Mouse (Mus musculus): ENCODE results near the gene Eftud2. TPM values are rescaled to one million over a fixed set of nuclear protein-coding genes. Genes with fewer than 3 reads are reported as not detected.

The Eftud2 gene
- polyA plus RNA-seq, 1 experiment from 2014 or later: 255 TPM

GRCm38 (mm10) chr11:102888135-102888534 lies 7.3 kb upstream of the Eftud2 start:
- WGBS: 67% methylated on average over 3 of the region's 3 CpGs
- Histone ChIP-seq H3K27me3 (ENCODE audit: control insufficient read depth, insufficient read depth, low read length) (peaks cover 9% of the 10 kb centered on the region), H3K9ac (ENCODE audit: low read length) (no peak overlapping the region), H3K4me1 (ENCODE audit: control insufficient read depth, insufficient read depth, low read length) (no peaks in the 10 kb centered on the region), H3K4me3 (ENCODE audit: low read depth, low read length) (no peak overlapping the region), H3K4me2 (ENCODE audit: low read depth) (no peak overlapping the region), H3K36me3 (ENCODE audit: control insufficient read depth, insufficient read depth, low read length) (no peaks in the 10 kb centered on the region), H3K27ac (ENCODE audit: low read depth, low read length) (no peak overlapping the region), H3K9me3 (ENCODE audit: control insufficient read depth, low read length) (no peaks in the 10 kb centered on the region)
- ATAC-seq (ENCODE audit: insufficient read depth, low FRiP score, low TSS enrichment): no peak
- DNase-seq (ENCODE audit: low spot score): no peak

GRCm38 (mm10) chr11:102887433-102887832 lies 6.6 kb upstream of the Eftud2 start:
- 85% methylated on average over 5 of the region's 5 CpGs for WGBS
- Histone ChIP-seq H3K27me3 (ENCODE audit: control insufficient read depth, insufficient read depth, low read length) (peaks cover 6% of the 10 kb centered on the region), H3K36me3 (ENCODE audit: control insufficient read depth, insufficient read depth, low read length) (no peaks in the 10 kb centered on the region), H3K4me2 (ENCODE audit: low read depth) (no peak overlapping the region), H3K4me3 (ENCODE audit: low read depth, low read length) (no peak overlapping the region), H3K9me3 (ENCODE audit: control insufficient read depth, low read length) (no peaks in the 10 kb centered on the region), H3K27ac (ENCODE audit: low read depth, low read length) (no peak overlapping the region), H3K9ac (ENCODE audit: low read length) (no peak overlapping the region), H3K4me1 (ENCODE audit: control insufficient read depth, insufficient read depth, low read length) (no peaks in the 10 kb centered on the region)
- DNase-seq (ENCODE audit: low spot score) (no peak), ATAC-seq (ENCODE audit: insufficient read depth, low FRiP score, low TSS enrichment) (no peak)

DNA sequence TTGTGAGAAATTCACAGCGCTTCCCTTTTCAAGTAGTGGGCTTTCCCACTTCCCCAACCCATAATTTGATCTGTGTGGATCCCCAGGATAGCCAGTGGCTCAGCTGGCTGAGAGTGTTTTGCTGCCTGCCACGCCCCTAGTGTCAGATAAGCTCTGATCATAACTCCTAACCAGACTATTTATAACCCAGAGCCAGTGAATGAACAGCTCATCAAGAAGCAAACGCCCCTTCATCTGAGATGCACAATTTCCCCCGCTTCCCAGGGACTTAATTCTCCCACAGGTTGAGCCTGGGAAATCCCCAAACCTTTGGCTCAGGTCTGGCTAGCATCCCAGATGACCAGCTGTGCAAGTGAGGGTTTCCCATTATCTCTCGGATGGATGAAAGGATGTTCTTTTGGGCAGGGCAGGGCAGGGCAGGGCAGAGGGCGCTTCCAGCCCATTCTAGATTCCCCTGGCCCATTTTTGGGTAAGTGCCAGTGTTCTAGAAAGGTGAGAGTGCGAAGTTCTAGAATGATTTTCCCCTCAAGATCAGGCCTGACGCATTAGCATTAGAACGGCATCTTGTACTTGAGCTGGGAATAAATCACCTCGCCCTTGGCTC lies 3.9 kb upstream of the Eftud2 start, which contains the start of gene Fam187a:
Fam187a (plus strand) TSS at position 554 of the 604 bp plus-strand sequence.
- H3K4me2 ChIP-seq (ENCODE audit: low read depth): no peak within 1 kb of the TSS
- no peak within 1 kb of the TSS for H3K4me3 ChIP-seq (ENCODE audit: low read depth, low read length)
- H3K4me1 ChIP-seq (ENCODE audit: control insufficient read depth, insufficient read depth, low read length): peaks cover 7% of the 10 kb centered on the region
- no peaks in the 10 kb centered on the region for H3K9me3 ChIP-seq (ENCODE audit: control insufficient read depth, low read length)
- H3K27ac ChIP-seq (ENCODE audit: low read depth, low read length): no peak within 1 kb of the TSS
- no peak for DNase-seq (ENCODE audit: low spot score)
- WGBS: 54% methylated on average over 10 of the region's 10 CpGs
- H3K36me3 ChIP-seq (ENCODE audit: control insufficient read depth, insufficient read depth, low read length): no peaks in the 10 kb centered on the region
- no peak within 1 kb of the TSS for H3K9ac ChIP-seq (ENCODE audit: low read length)
- ATAC-seq (ENCODE audit: insufficient read depth, low FRiP score, low TSS enrichment): no peak
- peaks cover 2% of the 10 kb centered on the region; the same call in 1 of the 2 replicates for H3K27me3 ChIP-seq (ENCODE audit: control insufficient read depth, insufficient read depth, low read length)

- ATAC-seq (ENCODE audit: insufficient read depth, low FRiP score, low TSS enrichment): peak; percentile 20; the same call in 1 of the 2 replicates
- Histone ChIP-seq H3K36me3 (ENCODE audit: control insufficient read depth, insufficient read depth, low read length) (peaks cover under 1% of the 10 kb centered on the region; the same call in 1 of the 2 replicates), H3K4me3 (ENCODE audit: low read depth, low read length) (peak overlapping the region; percentile 70), H3K9ac (ENCODE audit: low read length) (peak overlapping the region; percentile 39), H3K27me3 (ENCODE audit: control insufficient read depth, insufficient read depth, low read length) (no peaks in the 10 kb centered on the region), H3K4me1 (ENCODE audit: control insufficient read depth, insufficient read depth, low read length) (peaks cover 10% of the 10 kb centered on the region), H3K9me3 (ENCODE audit: control insufficient read depth, low read length) (no peaks in the 10 kb centered on the region), H3K4me2 (ENCODE audit: low read depth) (peak overlapping the region; percentile 66), H3K27ac (ENCODE audit: low read depth, low read length) (no peak overlapping the region)
- no peak for DNase-seq (ENCODE audit: low spot score)
- WGBS: 24% methylated on average over 13 of the region's 13 CpGs
Measured at GRCm38 (mm10) chr11:102881314-102882198, 771 bp upstream of the Eftud2 start.

- H3K4me1 ChIP-seq (ENCODE audit: control insufficient read depth, insufficient read depth, low read length): peaks cover 10% of the 10 kb centered on the region
- no peak for ATAC-seq (ENCODE audit: insufficient read depth, low FRiP score, low TSS enrichment)
- H3K27me3 ChIP-seq (ENCODE audit: control insufficient read depth, insufficient read depth, low read length): no peaks in the 10 kb centered on the region
- no peak overlapping the region for H3K27ac ChIP-seq (ENCODE audit: low read depth, low read length)
- H3K4me2 ChIP-seq (ENCODE audit: low read depth): peak overlapping the region; percentile 66
- peak overlapping the region; percentile 70 for H3K4me3 ChIP-seq (ENCODE audit: low read depth, low read length)
- no peak overlapping the region; the same call in 1 of the 2 replicates for H3K9ac ChIP-seq (ENCODE audit: low read length)
- no peaks in the 10 kb centered on the region for H3K9me3 ChIP-seq (ENCODE audit: control insufficient read depth, low read length)
- no peak for DNase-seq (ENCODE audit: low spot score)
- WGBS: 68% methylated on average over 2 of the region's 2 CpGs
- H3K36me3 ChIP-seq (ENCODE audit: control insufficient read depth, insufficient read depth, low read length): peaks cover 3% of the 10 kb centered on the region; the same call in 1 of the 2 replicates
Measured at GRCm38 (mm10) chr11:102879558-102879957, 1.2 kb downstream of the Eftud2 start.

DNA sequence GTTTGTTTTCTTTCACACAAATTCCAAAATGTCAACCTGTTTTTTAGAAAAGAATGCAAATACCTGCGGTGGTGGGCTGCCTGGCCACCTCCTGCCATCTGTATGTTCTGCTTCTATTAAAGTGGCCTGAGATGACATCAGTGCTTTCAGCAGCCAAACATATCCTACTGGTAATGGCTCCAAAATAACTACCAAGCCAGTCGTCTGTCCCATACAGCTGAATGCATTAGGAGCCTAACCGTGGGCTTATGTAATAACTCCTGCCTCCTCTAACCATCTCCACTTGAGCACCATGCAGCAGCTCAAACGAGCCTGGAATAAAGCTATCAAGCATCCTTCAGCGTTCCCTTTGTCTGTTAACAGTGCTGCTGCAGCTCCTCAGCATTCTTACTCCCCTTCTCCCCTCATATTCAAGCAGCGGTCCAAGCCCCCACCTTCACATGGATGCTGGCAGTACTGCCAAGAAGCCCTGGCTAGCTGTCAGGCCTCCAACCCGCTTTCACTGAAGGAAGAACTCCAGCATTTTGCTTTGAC lies 5.9 kb downstream of the Eftud2 start:
- H3K36me3 ChIP-seq (ENCODE audit: control insufficient read depth, insufficient read depth, low read length): peaks cover 7% of the 10 kb centered on the region; the same call in 1 of the 2 replicates
- H3K4me2 ChIP-seq (ENCODE audit: low read depth): no peak overlapping the region
- H3K9me3 ChIP-seq (ENCODE audit: control insufficient read depth, low read length): no peaks in the 10 kb centered on the region
- H3K4me3 ChIP-seq (ENCODE audit: low read depth, low read length): no peak overlapping the region
- H3K27ac ChIP-seq (ENCODE audit: low read depth, low read length): no peak overlapping the region
- H3K9ac ChIP-seq (ENCODE audit: low read length): no peak overlapping the region
- DNase-seq (ENCODE audit: low spot score): no peak
- ATAC-seq (ENCODE audit: insufficient read depth, low FRiP score, low TSS enrichment): no peak
- 90% methylated on average over 7 of the region's 7 CpGs for WGBS
- no peaks in the 10 kb centered on the region for H3K27me3 ChIP-seq (ENCODE audit: control insufficient read depth, insufficient read depth, low read length)
- H3K4me1 ChIP-seq (ENCODE audit: control insufficient read depth, insufficient read depth, low read length): peaks cover 4% of the 10 kb centered on the region

DNA sequence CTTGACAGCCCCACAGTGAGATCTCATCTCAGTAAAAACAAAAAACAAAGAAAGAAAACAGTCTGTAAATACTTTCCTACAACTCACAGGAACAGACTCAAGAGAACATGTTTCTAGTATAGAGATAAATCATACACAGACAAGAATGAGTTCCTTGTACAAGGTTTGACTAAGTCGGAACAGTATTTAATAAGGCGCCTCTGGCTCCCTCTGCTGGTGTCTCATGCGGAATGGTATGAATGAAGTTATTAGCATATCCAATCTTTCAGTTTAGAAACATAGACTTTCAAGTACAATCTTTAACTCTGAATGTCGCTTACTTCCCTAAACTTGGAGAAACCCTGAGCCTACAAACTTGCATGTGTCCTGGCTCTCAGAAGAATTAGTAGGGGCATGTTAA lies 16.5 kb downstream of the Eftud2 start:
- 55% methylated on average over 4 of the region's 4 CpGs for WGBS
- H3K36me3 ChIP-seq (ENCODE audit: control insufficient read depth, insufficient read depth, low read length): peaks cover 17% of the 10 kb centered on the region
- no peak overlapping the region for H3K27ac ChIP-seq (ENCODE audit: low read depth, low read length)

GRCm38 (mm10) chr11:102859933-102860332 lies 20.9 kb downstream of the Eftud2 start:
- Histone ChIP-seq H3K36me3 (ENCODE audit: control insufficient read depth, insufficient read depth, low read length) (peaks cover 25% of the 10 kb centered on the region), H3K9me3 (ENCODE audit: control insufficient read depth, low read length) (no peaks in the 10 kb centered on the region), H3K27ac (ENCODE audit: low read depth, low read length) (no peak overlapping the region), H3K27me3 (ENCODE audit: control insufficient read depth, insufficient read depth, low read length) (no peaks in the 10 kb centered on the region), H3K4me2 (ENCODE audit: low read depth) (no peak overlapping the region), H3K9ac (ENCODE audit: low read length) (no peak overlapping the region), H3K4me1 (ENCODE audit: control insufficient read depth, insufficient read depth, low read length) (no peaks in the 10 kb centered on the region), H3K4me3 (ENCODE audit: low read depth, low read length) (no peak overlapping the region)
- no peak for ATAC-seq (ENCODE audit: insufficient read depth, low FRiP score, low TSS enrichment)
- 95% methylated on average over 8 of the region's 8 CpGs for WGBS
- no peak for DNase-seq (ENCODE audit: low spot score)

More for the DNA sequence above, 16.5 kb downstream of the Eftud2 start:
- ATAC-seq (ENCODE audit: insufficient read depth, low FRiP score, low TSS enrichment): no peak
- no peaks in the 10 kb centered on the region for H3K4me1 ChIP-seq (ENCODE audit: control insufficient read depth, insufficient read depth, low read length)
- peak; percentile 80 for DNase-seq (ENCODE audit: low spot score)
- no peak overlapping the region for H3K4me3 ChIP-seq (ENCODE audit: low read depth, low read length)
- no peaks in the 10 kb centered on the region for H3K27me3 ChIP-seq (ENCODE audit: control insufficient read depth, insufficient read depth, low read length)
- no peak overlapping the region for H3K4me2 ChIP-seq (ENCODE audit: low read depth)
- H3K9ac ChIP-seq (ENCODE audit: low read length): no peak overlapping the region
- H3K9me3 ChIP-seq (ENCODE audit: control insufficient read depth, low read length): no peaks in the 10 kb centered on the region

Measured in neural tube, embryonic 11.5 days (tissue).